Mouse (Mus musculus) megakaryocyte, embryonic 14.5 days (primary cell): ENCODE measurements at regions not wholly inside any gene's neighbourhood (a gene's known extent, or its start where the extent isn't known, plus 50 kb on each side); places are given as distances from the start of the nearest gene placed in this dataset.

ENCODE experiments used
- FLI1 ChIP-seq: IDR thresholded peaks from 2 replicates; pipeline ENCODE4 v1.6.1; 2012; ENCODE audit warnings: low read length, inconsistent platforms, mixed read lengths
- GATA1 ChIP-seq: IDR thresholded peaks from 3 replicates; pipeline ENCODE4 v1.6.1; 2012; ENCODE audit warnings: mixed read lengths, low read length, inconsistent platforms, borderline replicate concordance

GRCm38 (mm10) chr7:117778996-117779395, 337.0 kb downstream of the Rps15a start:
- TF ChIP-seq GATA1 (no peak), FLI1 (no peak)
